Mouse (Mus musculus): ENCODE results near the gene 2610318N02Rik.
"Not testable (repeated sequence)": the region's sequence is repeated elsewhere in the genome, so short reads cannot be mapped to it uniquely, and the experiment has no call there.

Gene 2610318N02Rik

DNA sequence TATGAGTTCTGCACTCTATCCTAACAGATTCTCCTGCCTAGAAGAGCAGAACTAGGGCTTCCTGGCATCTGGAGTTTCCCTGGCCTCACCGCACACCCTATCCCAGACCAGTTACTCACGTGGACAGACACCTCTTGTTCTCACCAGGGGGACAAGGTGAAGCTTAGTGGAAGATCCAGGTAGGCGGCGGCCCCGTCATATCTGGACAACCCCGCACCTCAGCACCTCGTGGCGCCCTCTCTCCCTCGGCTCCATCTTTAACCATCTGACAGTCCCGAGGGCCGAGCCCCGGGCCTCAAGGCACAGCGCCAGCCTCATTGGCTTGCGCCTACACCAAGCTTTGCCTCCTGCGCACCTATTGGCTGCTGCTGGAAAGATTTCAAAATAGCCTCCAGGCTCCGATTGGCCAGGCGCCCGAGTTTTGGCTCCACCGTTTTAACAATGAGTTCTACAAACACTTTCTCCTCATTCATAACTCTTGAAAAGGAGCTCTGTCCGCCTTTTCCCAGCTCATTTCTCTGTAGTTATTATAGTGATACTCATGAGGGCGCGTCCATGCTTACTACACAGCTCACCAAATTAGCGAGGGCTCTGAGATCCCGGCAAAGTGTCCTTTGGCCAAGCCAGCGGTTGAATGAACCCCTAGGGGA lies at the start of gene 2610318N02Rik:
TSS of gene 2610318N02Rik (minus strand) at position 297 of the 650 bp plus-strand sequence.
- peak; percentile 82 to 84 for DNase-seq

DNA sequence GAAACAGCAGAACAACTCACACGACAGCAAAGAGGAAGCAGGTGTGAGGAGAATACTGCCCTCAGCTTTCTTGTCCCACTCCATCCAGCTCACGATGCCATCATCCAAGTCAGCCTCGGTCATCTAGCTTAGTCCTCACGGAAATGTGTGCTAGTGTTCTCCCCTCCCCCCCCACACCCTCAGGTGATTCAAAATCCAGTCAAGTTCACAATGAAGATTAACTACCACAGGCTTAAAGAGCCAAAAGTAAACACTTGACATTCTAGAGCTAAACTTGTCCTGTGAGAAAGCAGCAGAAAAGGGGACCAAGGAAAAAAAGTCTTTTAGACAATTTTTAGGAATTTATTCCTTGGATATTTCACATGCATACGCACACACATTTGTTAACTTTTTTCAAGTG lies 43.1 kb upstream of the 2610318N02Rik start:
- peak in 1 of 2 experiments; percentile 38 for DNase-seq

DNA sequence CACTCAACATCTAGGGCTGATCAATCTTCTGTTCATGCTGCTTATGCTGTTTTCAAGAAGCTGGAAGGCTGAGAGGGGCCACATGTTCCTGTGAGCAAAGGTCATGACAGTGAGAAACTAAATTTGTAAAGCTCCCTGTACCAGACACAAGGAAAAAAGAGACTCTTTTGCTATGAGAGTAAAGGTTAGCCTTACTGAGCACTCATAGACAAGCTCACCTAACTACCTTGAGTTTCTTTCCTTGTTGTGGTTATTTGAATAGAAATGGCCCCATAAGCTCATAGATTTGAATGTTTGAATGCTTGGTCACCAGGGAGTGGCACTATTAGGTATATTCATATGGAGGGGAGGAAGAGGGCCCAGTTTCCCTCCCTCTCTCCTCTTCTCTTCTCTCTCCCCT lies 42.2 kb upstream of the 2610318N02Rik start:
- no peak for DNase-seq

DNA sequence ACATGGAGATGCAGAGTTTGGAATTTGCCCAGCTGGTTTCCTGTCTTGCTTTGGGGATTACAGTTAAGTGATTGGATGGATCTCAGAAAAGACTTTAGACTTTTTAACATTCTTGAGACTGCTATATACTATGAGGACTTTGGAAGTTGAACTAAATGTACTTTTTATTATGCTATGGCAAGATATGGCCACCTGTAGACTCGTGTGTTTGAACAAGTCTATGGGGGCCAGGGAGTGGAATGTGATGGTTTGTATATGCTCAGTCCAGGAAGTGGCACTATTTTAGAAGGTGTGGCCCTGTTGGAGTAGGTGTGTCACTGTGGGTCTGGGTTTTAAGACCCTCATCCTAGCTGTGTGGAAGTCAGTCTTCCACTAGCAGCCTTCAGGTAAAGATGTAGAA lies 40.5 kb upstream of the 2610318N02Rik start:
- DNase-seq = not testable (repeated sequence)

DNA sequence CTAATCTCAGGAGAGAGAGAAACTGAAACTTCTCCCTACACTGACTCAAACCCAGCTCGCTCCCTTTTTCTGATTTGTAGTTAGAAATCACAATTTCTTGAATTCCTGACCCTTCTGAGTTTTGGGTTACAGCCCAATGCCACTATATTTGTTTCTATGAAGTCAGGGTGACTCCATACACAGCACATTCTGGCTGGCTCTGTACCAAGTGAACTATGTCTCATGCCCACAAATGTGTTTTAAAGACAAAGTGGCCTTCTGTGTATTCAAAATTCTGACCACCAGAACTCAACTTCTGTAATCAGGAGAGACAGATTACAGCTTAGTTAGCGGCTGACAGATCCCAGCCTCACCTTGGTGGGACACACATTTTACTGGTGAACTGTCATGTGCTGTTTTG lies 29.4 kb upstream of the 2610318N02Rik start:
- DNase-seq = no peak

DNA sequence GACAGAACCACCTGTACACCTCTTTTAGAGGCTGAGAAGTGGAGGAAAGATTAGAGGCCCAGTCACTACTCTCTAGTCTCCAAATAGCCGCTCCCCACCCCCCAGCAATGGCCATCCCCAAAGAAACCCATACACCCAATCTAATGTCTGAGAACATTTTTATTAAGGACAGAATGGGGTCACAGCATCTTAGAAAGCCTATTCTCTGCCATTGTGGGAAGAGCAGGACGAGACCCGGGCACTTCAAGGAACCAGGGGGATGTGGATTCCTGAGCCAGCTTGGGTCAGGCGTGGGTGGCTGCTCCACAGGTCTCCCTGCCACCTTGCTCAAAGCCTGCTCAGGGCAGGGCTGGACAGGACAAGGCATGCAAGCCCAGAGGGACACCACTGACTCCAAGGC lies 26.9 kb upstream of the 2610318N02Rik start:
- no peak for DNase-seq

DNA sequence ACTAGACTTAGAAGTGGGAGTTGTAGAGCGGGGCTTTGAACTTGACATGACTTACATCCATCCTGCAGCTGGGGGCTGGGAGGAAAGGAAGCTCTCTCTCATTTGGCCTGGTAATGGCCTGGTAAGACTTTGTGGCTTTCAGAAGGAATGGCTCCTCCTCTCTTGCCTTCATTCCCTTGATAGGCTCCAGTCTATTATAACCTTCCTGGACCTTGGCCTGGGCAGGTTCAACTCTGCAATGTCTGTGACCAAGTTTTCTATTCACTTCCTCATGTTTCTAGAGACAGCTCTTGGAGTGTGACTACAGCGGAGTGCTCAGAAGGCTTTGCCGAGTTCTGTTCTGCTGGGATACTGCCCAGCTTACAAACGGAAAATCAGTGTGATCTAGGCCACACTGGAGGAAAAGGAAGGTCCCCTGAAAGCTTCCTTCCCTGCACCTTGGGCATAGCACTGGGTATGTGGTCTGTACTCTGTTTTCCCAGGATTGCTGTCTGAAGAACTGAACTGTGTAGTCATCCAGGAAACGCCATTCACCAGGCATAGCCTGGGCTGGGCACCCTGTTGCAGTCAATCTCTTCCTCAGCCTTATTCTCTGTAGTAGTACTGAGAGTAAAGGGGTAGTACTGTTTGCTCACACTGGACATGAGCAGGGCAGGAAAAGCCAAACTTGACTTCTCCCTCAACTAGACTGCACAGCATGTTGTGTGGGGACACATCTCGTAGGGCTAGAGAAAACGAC lies 25.7 kb upstream of the 2610318N02Rik start:
- no peak for DNase-seq

DNA sequence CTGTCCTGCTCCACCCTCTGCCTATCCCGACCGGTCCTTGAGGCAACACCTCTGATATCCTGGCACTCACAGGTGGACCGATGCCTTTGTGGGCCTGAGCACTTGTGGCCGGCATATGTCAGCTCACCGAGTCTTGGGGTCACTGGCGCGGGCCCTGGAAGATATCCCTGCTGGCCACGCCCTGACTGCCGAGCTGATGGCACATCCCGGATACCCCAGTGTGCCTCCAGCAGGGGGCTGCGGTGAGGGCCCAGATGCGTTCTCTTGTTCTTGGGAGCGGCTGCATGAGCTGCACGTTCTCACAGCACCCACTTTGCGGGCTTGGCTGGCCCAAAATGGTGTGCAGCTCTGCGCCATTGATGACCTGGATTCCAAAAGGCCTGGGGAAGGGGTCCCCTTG lies 23.1 kb upstream of the 2610318N02Rik start:
- no peak for DNase-seq

DNA sequence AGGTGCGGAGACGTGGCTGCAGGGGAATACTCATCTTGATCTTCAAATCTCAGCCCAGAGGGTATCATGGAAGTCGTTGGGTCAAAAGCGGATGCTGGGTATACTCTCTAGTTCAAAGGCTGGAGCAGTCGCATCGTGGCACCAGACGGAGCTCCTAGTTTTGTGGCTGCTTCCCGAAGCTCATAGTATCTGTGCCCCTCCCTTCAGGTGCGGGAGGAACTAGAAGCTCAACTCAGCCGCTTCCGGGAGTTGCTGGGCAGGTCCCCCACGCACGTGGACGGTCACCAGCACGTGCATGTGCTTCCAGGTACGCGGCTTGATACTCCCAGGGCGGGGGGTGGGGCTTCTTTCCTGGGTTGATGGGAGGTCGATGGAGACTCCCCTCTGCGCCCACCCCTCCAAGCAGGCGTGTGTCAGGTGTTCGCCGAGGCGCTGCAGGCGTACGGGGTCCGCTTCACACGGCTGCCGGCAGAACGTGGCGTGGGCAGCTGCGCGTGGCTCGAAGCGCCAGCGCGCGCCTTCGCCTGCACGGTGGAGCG lies 22.5 kb upstream of the 2610318N02Rik start:
- peak; percentile 33 to 50 for DNase-seq

DNA sequence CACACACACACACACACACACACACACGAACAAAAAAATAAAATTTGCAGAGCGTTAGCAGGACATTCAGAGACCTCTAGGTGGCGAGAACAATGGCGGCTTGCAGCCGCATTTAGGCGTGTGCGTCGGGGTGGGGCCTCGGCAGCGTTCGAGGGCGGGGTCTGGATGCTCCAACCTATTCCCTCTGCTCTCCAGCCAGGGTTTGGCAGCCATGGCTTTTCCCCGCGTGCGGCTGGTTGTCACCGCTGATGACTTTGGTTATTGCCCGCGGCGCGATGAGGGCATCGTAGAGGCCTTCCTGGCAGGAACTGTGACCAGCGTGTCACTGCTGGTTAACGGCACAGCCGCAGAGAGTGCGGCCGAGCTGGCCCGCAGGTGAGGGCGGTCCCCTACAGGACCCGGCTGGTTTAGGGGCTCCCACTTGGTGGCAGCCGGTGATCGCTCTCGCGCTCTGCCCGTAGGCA lies 21.8 kb upstream of the 2610318N02Rik start, which contains the start of gene Ccdc116:
TSS of gene Ccdc116 (minus strand) at position 458 of the 464 bp plus-strand sequence.
- DNase-seq = peak; percentile 73 to 82

DNA sequence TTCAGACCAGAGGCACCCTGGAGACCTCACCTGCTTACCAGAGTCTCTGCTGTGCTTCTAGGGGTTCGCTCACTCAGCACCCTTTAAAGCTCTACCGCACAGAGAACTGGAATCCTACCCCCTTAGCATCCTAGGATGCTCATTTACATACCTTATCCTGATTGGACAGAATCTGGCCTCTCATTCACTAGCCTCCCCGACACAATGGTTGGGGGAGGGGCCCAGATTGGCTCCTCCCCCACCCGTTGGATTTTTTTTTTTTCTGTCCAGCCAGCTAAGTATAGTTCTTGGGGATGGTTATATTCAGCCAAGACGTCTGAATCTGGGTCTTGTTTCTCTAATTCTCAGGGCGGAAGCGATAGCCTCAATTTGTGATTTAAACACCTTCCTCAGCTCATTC lies 19.4 kb upstream of the 2610318N02Rik start, which contains the start of gene Ydjc:
TSS of gene Ydjc (plus strand) at position 283 of the 400 bp plus-strand sequence.
- no peak for DNase-seq

DNA sequence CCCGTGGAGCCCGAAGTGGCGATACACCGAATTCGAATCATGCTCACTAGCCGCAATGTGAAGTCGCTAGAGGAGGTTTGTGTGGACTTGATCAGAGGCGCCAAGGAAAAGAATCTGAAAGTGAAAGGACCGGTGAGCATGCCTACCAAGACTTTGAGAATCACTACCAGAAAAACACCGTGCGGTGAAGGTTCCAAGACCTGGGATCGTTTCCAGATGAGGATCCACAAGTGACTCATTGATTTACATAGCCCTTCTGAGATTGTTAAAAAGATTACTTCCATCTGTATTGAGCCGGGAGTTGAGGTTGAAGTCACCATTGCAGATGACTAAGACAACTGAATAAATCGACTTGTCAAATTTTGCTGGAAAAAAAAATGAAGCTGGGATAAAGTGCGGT lies 12.4 kb upstream of the 2610318N02Rik start:
- no peak for DNase-seq

DNA sequence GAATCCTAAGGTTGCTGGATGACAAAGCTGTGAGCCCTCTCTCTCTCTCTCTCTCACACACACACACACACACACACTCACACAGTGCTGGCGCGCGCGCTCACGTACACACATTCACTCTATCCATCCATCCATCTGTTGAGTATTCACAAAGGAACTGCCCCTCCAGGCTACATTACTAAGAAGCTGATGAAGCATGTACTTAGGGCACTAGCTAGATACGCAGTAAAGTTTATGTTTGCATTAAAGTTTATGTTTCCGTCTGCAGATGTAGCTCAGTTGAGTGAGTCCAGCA lies 7.9 kb upstream of the 2610318N02Rik start:
- DNase-seq = no peak

DNA sequence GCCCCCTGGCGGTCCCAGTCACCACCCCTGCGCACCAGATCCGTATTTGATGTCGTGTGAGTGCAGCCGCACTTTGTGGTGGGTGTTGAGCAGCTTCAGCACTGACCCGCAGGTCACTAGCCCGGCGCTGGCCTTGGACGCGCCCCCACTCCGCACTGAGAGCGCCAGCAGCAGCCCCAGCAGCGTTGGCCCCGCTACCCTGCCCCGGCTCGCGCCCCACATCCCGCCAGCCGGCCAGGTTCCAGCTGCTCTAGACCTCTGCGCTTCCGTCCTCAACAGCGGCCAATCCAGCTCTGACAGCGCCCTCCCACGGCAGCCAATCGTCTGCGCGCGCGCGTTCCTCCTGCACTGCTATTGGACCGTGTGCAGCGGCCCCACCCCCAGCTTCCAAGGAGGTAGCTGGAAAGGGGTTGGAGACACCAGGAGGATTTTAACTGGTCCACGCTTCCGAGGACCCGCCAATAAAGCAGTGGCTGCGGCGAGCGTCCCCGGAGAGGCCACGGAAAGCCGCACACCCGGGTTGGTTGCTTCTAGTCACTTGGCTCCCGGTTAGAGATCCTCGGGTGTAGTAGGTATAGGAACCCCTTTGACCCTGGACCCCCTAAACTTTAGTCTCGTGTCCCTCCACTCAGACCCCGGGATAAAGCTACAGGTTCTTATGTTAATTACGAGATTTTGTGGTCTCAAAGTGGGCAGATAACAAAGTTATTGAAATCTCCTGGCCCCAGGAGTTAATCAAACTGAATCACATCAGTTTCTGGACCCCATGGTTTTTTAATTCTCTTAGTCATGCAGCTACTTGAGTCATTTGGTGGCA lies 7.3 kb upstream of the 2610318N02Rik start, which contains the start of gene Sdf2l1:
TSS of gene Sdf2l1 (minus strand) at position 295 of the 817 bp plus-strand sequence.
- peak; percentile 98 for DNase-seq

DNA sequence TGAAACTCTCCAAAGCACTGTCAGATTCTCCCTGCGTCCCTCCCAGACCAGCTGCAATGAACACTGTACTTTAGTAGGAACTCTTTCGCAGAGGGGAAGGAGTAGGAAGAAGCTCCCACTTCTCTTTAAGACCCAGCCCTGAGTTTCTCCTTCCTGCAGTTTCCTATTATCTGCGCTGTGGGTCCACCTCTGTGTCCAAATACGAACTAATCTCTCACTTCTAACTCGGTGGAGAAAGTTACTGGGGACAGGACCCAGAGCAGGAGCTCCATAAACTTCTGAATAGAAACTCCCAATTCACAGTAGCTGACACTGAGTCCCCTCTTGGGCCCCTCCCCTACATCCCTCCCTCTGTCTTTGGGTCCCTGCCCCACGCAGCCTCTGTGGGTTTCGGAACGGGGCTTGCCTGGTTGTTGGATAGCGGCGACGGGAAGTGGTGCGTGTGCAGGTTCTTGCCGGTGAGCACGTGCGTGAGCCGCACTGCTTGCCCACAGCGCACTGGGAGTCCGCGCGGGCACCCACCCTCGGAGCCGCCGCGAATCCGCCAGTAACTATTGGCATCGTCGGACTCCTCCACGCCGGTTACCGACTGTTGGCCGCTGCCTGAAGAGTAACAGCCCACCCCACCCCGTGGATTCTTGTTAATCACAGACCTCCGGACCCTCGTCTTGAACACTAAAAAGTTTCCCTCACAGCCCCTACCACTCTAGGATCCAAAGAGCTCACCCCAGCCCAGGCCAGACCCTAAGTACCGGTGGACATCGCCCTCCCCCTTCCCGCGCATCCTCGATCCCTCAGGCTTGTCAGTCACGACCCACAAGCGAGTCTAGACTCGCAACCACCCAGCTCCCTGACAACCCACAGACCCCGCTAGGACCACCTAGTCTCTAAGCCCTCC lies 6.5 kb upstream of the 2610318N02Rik start:
- DNase-seq = peak; percentile 14 to 16

DNA sequence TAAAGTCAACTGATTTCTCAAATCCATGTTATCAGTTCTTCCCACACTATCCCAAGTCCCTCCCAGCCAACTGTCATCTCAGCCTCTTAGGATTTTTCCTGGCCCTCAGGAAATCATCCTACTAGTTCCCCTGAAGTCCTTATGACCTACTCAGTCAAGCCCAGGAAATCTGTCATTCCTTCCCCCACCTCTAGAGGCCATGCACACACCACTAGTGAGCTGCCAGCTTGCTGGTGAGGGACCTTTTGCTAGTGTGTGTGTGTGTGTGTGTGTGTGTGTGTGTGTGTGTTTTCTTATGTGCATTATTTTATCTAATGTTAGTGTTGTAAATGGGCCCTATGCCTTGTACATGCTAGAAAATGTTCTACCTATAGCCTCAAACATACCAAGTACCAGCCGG lies 2.3 kb upstream of the 2610318N02Rik start:
- DNase-seq = peak; percentile 28 to 55

DNA sequence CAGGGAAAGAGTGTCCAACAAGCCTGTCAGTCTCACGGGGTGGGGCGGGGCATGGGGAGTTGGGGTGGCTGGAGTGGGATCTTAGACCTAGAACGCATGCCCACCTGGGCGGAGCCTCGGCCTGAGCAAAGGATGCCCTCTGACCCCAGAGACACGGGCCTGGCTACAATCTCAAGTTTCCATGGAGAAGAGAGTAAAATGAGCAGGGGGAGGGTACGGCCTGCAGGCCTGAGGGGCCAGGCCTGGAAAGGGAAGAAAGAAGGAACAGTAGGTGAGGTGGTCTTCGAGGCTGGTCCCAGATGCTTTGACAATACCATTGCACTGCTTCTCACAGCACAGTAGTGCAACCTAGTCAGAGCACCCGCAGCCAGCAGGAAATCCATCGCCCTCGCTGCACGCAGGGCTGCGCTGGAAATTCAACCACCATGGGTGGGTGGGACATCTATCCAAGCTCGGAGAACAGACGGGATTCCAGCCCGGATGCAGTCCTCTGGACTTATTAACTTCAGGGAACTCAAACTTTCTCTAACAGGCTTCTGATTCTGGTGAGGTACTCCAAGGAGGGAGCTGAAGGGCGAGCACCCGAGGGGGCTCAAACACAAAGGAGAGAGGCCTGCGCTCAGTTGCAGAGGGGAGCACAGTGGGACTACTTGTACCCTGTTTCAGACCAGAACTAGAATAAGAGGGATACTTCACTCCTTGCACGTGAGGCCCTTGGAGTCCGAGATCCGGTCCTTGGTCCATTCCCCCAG lies 672 bp downstream of the 2610318N02Rik start:
- no peak for DNase-seq

DNA sequence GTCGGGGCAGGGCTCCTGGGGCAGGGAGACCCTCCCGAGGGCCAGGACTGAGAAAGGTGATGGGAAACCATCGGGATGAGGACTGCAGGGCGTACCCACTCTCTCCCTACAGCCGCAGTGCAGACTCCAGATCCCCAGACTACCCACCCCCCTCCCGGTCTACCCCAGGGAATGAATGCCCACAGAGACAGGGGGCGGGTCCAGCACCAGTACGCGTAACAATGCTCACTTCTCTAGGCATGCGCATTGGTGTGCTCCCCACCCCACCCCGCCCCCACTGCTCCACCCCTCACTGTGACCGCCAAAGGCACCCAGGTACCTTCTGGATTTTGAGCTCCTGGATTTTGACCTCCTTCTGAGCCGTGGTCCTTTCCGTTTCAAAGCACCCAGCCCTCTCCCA lies 3.4 kb downstream of the 2610318N02Rik start:
- DNase-seq = no peak

DNA sequence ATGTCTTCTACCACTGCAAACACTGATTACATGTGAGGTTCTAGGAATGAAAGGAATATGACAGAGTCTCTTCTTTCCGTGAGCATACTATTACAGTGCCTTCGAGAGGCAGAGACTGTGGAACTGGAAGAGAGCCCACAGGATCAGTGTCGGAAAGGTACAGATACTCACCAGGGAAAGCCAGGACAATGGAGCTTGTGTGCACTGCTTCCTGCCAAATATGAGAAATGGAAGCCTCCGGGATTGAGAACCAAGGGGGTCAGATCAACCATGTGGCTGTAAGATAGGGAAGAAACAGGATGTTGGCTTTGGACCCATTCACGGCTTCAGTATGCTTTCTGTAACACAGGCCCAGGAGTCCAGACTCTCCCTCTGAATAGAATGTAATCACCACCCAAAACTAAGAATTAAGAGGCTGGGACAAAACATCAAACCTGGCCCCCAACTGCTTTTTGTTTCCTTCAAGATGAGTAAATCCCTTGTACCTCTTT lies 7.6 kb downstream of the 2610318N02Rik start:
- no peak for DNase-seq

DNA sequence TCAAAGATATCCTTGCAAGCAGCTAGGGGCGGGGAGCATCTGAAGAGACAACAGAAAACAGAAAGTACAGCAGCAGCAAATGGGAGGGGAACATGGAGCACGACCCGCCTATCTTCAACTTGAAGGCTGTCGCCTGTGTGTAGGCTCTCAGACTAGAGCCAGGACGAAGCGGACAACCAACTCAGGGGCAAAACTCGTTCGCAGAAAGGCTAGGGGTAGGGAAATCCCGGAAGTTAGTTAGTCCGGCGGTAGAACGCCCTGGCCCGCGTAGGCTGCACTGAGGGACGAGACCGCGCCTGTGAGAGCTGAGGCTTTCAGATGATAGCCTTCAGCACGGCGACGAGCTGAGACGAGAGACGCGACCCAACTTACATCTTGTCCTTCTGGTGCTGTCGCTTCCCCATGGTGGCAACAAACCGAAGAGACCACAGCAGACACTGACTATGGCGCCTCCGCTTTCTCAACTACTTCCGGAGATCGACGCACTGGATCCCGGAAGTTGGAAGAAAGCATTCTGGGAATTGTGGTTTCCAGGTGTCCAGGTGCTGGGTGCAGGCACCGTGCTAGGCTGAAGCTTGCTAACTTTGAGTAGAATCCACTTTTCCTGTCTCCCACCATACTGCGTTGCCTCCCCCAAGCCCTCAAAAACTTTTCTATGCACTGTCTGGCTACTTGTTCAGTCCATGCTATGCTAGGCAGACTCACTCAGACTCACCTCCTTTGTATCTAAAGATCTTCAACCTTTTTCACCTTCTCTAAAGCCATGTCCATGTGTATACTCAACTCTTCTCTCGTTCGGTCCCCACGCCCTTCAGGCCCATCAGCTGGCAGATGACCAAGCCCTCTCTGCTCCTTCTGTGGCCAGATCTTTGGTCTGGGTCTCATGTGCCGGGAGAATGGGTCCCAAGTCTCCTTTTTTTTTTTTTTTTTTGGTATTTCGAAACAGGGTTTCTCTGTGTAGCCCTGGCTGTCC lies 13.9 kb downstream of the 2610318N02Rik start, which contains the start of gene Ppil2:
TSS of gene Ppil2 (minus strand) at position 487 of the 973 bp plus-strand sequence.
- peak; percentile 71 to 78 for DNase-seq

Data from lung, adult 18-20 months (tissue).